Mouse (Mus musculus) right cerebral cortex, adult 18-20 months (tissue): ENCODE data around the gene Hira.
"Not testable (repeated sequence)": the region's sequence is repeated elsewhere in the genome, so short reads cannot be mapped to it uniquely, and the experiment has no call there.

Source experiments
- DNase-seq: peaks from one replicate; pipeline ENCODE4 v3.0.0; 2022; ENCODE audit warnings: mixed read lengths

Hira gene

DNA sequence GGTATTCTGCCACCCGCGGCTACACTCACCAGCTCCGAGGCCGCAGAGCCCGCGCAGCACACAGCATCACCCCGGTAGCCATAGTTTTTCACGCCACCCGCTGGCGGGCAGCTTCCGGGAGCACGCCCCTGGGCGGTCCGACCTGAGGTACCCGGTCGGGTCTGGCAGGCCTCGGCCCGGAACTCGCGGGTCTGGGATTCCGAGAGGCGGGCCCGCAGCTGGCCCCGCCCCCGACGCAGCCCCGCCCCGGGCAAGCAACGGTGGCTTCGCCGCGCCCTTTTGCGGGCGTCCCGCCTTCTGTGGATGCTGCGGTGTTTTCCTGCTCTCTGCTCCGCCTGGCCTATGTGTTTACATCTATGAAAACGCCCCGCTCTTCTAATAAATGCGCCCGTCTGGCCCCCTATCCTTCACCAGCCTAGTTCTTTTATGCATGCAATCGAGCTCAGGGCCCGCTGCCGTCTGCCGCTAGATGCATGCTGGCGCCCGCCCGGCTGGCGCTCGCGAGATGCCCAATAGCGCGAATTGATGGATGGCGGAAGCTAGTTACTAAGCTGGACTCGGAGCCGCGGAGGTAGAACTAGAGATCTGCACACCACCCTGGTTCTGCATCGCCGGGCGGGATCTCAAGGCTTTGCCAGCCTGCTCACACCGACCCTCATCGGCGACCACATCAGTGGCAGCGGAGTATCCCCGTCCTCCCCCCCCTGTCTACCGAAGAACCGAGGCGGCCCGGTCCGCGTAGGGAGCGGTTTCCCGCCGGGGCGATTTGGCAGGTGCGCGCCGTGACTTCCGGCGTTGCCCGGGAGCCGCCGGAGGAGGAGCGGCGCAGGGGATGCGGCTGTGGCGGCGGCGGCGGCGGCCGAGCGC is at the start of gene Hira, which contains the start of gene Mrpl40:
Hira (plus strand) TSS at position 596 of the 867 bp plus-strand sequence.
Mrpl40 (minus strand) TSS at position 421 of the 867 bp plus-strand sequence.
- peak; percentile 94 for DNase-seq

DNA sequence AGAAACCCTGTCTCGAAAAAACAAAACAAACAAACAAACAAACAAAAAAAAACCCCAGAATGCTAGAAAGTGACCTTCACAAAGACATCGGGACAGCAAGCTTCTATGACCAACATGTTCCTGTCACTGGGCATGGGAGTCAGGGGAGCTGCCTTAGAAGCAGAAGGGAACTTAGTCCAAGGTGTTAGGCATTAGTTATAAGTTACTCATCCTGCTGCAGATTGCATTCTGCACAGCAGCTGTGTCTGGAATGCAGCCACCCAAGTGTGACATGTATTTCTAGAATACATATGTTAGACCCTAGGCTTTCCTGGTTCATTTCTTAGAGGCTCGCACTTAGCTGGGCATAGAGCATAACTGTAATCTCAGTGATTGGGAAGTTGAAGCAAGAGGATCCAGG is 48.2 kb upstream of the Hira start:
- no peak for DNase-seq

DNA sequence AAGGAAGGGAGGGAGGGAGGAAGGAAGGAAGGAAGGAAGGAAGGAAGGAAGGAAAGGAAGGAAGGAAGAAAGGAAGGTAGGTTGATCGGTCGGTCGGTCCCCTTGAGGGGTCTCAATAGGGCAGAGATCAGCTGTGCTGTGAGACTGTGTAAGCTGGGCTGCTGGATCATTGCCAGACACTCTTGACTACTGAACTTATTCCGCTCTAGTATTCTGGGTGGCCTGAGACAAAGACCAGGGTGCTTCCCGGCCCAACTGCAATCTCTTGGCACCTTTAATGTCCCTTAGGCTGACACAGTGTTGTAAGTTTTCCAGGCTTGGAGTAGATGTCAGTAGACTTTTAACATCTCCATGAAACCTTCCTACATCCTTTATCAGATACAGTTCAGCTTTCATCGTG is 47.7 kb upstream of the Hira start:
- no peak for DNase-seq

DNA sequence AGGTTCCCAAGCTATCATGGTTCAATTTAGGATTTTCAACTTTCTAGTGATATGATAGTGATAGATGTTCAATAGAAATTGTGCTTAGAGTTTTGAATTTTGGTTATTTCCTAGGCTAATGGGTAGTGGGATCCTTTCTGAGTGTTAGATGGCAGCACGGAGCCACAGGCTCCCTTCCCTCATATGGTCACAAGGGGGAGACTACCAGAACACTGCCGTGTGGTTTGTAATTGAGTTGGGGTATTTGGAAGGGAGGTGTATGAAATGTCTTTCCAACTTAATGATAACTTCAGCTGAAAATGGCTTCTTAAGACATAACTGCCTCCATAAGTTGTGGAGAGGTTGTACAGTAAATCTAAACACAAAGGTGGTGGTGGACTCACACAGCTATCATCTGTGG is 43.4 kb upstream of the Hira start:
- no peak for DNase-seq

DNA sequence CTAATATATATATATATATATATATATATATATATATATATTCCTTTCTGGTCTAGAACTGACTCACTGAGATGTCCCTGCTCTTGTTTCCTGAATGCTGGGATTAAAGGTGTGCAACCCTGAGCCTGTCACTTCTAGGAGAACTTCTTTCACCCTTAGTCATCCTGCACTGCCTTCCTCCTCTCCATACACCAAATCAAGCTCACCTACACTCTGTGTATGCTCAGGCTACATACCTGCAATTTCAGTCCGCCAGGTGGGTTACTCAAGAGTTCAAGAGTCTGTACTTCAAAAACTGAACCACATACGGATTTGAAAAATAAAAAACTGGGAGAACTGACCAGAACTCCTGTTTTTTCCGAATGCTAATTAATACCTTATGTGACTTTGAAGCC is 40.8 kb upstream of the Hira start:
- DNase-seq: no peak

DNA sequence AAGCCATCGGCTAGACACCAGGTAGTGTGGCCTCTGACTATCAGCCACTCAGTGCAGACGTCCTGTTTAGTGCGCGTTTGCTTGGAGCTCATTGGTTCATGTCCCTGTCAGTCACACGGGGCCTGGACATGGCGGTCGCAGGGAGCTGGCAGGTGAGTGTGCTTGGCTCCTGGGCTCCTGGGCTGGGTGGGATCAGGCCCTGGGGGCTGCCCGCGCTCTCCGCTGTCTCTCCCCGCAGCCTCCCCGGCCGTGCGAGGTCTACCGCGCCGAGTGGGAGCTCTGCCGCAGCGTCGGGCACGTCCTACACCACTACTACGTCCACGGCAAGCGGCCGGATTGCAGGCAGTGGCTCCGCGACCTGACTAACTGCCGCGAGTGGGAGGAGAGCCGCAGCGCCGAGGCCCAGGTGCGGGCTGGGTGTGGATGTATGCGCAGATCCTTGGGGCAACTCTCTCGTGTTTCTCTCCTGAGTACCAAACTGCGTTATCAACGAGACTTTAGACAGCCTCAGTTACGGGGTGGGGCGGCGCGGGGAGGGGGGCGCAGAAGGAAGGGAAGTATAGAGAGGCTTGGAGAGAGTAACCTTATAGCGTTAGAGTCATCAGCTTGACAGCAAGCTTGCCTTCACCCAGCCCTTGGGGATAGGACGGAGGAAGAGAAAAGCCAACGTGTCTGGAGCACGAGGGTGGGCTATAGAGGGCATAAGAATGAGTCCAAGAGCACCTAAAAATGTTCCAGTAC is 40.2 kb upstream of the Hira start, which contains the start of the genes 2510002D24Rik and Gm28539:
2510002D24Rik (plus strand) TSS at position 111 of the 741 bp plus-strand sequence.
Gm28539 (plus strand) TSS at position 117 of the 741 bp plus-strand sequence.
- DNase-seq: peak; percentile 95

DNA sequence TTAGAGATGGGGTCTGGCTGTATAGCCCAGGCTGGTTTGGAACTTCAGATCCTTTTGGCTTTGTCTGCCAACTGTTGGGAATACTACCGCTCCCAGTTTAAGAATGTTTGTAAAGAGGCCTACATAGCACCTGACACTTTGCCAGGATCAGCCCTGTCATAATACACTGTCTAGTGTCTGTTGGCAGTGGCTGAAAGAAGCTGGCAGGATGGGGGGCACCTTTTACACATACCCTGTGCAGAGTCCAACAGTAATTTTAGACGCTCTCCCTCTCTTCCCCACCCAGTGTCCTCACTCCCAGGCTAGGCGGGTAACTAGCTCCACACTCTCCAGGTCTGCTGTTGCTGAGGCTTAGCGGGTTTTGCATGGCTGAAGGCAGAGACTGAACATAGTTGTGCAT is 38.5 kb upstream of the Hira start:
- no peak for DNase-seq

DNA sequence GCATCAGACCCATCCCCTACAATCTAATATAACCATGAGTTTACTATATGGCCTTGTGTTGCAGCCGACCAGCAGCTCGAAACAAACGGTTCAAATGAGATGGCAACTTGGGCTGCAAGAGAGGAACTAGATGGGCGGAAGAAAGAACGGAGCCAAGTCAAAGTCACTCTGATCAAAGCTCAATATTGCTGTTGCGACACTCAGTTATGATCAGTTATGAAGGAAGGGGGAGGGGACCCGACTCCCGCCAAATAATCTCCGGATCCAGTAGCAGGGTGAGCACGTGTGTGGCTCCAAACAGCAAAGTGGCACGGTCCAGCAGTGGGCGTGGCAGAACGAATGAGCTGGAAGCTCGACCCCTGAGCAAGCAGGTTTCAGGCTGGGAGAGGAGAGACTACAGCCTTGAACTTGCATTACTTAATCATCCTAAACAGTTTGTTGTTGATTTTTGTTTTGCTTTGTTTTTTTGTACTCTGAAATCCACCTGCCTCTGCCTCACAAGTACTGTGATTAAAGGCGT is 30.5 kb upstream of the Hira start:
- no peak for DNase-seq

DNA sequence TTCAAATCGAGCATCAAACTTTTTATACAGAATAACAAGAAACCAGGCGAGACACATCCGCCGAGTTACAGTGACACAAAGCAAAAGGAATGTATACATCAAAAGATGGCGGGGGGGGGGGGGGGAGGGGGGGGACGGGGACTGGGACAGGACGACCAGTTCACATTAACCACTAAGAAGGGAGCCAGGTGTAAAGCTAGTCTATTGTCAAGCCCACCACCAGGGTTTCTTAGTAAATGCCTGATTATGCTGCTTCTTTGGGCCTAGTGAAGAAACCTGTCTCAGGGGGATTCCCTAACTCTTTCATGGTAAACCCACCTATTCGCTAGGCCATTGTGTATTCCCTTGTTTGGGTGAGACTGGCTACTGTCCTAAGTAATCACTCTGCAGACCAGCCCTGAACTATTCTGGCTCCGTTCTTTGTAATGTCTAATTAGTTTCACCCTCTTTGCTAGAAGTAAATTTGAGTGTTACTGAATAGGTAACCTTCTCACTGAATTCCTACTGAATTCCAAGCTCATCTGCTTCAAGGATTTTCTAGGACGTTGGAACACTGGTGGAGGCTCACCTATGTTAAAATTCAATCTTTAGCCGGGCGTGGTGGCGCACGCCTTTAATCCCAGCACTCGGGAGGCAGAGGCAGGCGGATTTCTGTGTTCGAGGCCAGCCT is 27.2 kb upstream of the Hira start:
- DNase-seq: not testable (repeated sequence)

DNA sequence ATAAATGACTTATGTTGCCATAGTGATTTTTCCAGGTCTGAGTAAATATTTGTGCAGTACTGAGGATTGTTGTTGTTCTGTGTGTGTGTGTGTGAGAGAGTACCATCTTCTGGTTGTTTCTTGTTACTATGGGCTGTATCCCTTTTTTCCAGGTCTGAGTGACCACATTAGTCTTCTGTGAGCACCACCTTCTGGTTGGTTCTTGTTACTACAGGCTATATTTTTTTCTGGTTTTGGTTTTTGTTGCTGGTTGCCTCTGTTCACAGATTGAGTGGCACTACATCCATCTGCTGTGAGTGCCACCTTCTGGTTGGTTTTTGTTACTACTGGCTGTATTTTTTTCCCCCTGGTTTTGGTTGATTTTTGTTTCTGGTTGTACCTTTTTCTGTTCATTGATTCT is 18.3 kb upstream of the Hira start:
- peak; percentile 41 for DNase-seq

DNA sequence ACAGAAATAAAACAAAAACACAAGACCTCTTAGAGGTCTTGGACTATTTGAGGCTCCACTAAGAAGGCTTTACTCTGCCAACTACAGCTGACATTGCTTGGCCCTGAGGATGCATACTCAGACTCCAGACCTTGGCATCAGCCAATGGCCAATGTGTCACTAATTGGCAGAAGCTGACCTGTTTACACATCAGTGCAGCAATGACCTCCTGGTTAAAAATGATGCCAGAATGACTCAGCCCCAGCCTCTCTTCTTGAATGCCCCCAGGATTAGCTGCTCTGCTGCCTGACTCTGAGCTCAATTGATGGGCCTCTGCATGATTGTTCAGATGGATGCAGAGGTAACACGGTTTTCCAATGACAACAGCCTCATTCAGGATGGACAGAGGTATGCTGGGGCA is 16.7 kb upstream of the Hira start:
- DNase-seq: no peak

DNA sequence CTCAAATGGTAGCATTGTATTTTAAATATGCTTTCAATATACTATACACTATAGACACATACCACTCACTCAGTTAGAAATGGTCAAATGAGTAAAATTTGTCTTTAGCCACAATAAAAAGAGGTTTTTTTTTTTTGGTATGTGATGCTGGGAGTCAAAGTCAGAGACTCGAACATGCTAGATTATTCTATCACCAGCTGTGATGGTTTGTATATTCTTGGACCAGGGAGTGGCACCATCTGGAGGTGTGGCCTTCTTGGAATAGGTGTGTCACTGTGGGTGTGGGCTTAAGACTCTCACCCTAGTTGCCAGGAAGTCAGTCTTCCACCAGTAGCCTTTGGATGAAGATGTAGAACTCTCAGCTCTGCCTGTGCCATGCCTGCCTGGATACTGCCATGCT is 6.3 kb upstream of the Hira start:
- DNase-seq: not testable (repeated sequence)

DNA sequence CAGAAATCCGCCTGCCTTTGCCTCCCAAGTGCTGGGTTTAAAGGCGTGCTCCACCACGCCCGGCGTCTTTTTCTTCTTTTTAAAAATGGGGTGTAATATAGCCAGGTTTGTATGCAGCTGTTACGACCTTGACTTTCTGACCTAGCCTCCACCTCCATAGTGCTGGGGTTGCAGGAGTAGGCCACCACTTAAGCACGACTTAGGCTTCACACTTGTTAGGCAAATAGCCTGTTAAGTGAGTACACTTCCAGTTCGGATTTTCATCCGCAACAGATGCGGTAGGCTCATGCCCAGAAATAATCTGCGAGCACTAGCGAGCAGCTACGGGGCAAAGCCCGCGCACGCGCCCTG is 771 bp upstream of the Hira start:
- DNase-seq: no peak

DNA sequence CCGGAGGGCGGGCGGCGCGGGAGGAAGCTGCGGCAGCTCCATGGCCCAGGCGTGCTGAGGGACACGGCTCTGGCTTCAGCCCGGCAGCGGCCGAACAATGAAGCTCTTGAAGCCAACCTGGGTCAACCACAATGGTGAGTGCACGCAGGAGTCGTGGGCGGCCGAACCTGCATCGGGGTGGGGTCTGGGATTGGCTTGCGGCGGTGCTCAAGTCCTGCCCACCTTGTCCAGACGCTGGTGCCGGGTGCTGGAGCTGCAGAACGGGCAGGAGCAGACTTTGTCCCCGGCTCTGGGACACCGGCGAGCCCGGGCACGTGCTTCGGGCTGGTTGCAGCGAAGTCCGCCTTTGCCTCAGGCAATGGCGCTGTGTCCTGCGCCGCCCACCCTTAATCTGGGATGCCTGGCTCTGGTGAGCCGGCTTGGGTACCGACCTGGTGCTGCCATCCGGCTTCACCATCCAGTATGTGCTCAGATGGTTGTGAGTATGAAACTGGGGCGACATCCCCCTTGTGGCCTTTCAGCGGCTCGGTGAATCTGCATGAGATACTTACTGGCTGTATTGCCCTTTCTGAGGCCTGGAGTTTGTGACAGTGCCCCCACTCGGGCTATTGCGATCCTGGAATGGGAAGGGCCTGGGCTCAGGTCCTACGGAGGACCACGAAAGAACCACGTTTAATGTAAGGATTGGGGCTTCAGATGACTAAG is 701 bp downstream of the Hira start:
- peak; percentile 46 for DNase-seq

DNA sequence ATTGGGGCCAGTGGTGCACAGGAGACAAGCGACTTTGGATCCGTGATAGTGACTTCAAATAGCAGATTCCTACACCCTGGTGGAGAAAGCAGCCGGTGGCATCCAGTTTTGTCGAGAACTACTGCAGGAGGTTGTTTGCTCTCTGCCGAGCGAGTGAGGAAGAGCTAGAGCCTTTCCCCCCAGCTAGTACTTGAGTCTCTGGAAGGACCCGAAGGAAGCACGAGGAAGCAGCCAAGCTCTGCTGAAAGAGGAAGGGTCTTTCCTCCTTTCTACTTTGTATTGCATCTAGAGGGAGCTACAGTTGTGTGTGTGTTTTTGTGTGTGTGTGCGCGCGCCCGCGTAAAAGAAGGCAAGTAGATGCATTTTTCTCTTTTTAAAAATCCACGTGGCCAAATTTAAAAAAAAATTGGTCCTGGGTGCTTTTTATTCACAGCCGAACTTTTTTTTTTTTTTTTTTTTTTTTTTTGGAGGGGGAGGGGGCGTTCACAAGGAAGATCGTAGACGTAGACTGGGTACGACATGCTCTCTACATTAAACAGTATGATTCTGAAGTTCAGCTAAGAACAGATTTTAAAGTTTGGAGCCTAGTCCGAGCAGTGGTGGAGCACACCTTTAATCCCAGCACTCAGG is 1.4 kb downstream of the Hira start:
- peak; percentile 3 for DNase-seq

DNA sequence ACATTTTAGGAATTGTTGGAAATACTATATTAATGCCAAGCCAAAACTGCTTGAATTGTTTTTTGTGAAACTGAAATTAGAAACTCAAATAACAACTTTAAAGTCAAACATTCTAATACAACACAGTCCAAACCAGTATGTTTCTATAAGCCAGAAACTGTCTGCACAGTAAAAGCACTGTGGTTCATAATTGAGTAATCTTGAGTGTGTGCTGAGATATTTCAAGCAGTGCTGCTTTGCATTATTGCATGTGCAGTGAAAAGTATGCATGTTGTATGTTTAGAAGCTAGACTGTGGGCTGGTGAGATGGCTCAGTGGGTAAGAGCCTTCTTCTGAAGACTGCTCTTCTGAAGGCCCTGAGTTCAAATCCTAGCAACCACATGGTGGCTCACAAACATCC is 7.2 kb downstream of the Hira start:
- DNase-seq: no peak

DNA sequence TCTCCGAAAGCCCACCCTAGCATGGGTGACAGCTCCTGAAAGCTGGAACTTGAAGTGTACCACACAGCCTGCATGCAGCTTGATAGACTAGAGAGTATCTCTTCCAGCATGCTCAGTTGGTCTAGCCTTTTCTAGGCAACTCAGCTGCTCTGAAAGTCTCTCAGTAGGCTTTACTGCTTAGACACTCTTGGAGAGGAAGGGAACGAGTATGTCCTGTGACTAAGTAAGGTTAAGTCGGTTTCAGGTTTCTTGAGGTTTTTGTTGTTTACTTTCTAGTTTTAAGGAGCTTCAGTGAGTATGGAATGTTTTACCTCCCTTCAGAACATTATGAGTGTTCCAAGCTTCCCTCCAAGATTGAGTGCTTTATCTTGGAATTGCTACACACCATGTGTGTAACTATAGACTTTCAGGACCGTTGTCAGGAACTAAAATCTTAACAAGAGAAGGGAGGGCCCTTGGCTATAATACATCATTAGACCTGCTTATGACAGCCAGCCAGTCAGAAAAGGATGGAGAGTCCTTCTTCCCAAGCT is 17.1 kb downstream of the Hira start:
- DNase-seq: no peak

DNA sequence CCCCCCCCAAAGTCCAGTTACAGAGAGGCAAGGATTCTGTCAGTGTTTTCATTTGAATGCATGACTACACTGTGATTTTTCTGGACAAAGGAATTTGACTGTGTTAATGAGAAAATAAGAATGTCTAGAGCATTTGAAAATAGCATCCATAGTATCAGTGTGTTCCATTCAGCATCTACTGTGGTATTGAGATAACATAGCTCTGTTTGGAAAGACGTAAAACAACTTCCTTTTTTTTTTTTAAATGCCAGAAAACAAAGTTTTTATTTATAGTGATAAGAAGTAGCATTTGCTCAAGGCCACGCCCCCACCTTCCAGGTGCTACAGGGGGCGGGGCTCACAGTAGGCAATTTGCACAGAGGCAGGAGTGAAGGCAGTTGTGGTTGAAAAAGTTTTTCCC is 18.4 kb downstream of the Hira start:
- no peak for DNase-seq

DNA sequence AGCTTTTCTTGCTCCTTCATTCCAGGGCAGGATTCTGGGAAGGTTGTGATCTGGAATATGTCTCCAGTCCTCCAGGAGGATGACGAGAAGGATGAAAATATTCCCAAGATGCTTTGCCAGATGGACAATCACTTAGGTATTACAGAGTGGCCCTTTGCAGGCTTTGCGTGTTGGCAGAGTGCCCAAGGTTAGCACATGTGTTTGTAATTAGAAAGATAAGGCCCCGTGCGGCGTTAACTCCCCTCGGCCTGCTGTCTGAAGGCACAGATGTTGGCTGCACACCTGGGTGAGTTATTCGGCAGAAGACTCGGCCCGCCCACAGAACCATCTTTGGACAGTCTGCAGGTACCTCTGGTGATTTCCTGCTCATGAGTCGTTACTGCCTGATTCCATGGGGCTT is 19.6 kb downstream of the Hira start:
- no peak for DNase-seq

DNA sequence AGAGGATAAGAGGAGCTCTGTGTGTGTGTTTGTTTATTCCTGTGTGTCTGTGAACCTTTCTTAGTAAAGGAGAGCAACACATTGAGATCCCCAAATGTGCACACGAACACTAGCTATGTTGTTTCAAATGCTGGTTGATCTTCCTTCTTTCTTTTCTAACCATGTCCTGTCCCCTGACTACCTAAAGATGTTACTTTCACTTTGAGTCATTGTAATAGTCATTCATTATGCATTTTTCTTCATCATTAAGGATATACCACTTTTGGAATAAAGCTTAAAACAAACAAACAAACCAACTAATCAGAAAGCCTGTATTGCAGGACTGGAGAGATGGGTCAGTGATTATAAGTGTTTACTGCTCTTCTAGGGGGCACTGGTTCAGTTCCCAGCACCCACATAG is 28.8 kb downstream of the Hira start:
- DNase-seq: no peak

DNA sequence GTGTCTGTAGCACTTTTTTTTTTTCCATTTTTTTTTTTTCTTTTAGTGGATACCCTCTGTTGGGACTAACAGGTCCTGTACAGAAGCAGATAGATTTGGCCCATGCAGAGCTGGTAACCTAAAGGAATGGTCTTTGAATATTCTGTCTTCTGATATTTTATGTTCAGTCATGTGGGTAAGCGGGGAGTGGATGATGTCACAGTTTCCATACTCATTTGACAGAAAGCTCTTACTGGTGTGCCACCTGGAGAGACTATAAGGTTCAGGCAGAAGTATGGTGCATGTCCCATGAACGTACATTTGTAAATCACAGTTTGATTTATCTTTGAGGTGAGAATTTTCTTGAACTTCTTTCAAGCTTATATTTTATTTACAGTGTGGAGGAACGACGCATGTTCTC is 39.2 kb downstream of the Hira start:
- no peak for DNase-seq

DNA sequence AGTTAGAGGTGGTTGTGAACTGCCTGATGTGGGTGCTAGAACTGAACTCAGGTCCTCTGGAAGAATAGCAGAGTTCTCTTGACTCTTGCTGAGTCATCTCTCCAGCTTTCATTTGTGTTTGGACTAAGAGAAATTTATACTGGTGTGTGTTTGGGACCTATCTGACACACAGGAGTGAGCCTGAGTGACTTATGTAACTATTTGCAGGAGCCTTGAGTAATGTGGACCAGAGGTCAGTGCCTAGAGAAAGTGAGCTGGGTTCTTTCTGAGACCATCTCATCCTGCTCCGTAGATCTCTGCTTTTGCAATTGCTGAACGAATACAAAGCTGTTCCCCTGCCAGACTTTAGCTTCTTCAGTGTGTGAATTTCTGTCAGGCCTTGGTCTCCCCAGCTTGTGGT is 44.9 kb downstream of the Hira start:
- DNase-seq: no peak
